Mouse (Mus musculus): ENCODE data around the gene Il4ra. TPM values are rescaled to one million over a fixed set of nuclear protein-coding genes. Genes with fewer than 3 reads are reported as not detected.

The Il4ra gene
- polyA plus RNA-seq, 1 experiment from 2014 or later, result 8.2 TPM

DNA sequence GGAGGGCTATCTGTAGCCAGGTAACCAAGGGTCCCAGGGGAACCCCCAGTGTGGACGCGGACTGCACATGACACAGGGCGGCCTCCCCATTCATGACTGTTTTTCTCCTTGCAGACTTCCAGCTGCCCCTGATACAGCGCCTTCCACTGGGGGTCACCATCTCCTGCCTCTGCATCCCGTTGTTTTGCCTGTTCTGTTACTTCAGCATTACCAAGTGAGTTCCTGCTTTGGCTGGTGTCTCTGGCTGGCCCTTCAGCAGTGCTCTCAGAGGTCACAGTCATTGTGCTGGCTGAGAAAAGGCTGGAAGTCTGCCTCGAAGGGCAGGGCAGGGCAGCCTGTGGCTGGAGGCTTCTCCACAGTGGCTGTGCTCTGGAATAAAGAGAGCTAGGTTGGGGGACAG lies 20.8 kb downstream of the Il4ra start:
- 71% methylated on average over 6 of the region's 6 CpGs for WGBS
- Histone ChIP-seq H3K27ac (ENCODE audit: low read depth) (no peak overlapping the region), H3K9me3 (ENCODE audit: control insufficient read depth, low read length) (no peaks in the 10 kb centered on the region), H3K4me3 (ENCODE audit: low read depth, low read length) (no peak overlapping the region), H3K36me3 (ENCODE audit: control insufficient read depth, insufficient read depth, low read length) (no peaks in the 10 kb centered on the region), H3K4me2 (ENCODE audit: low read length) (no peak overlapping the region), H3K27me3 (replicated peaks; ENCODE audit: control insufficient read depth, insufficient read depth, low read length) (no peaks in the 10 kb centered on the region), H3K4me1 (replicated peaks; ENCODE audit: control insufficient read depth, insufficient read depth, low read length) (peaks cover 12% of the 10 kb centered on the region), H3K9ac (ENCODE audit: low read length) (no peak overlapping the region)
- ATAC-seq (replicated peaks; ENCODE audit: low FRiP score, low TSS enrichment, low read depth) (no peak), DNase-seq (ENCODE audit: low spot score) (no peak)

DNA sequence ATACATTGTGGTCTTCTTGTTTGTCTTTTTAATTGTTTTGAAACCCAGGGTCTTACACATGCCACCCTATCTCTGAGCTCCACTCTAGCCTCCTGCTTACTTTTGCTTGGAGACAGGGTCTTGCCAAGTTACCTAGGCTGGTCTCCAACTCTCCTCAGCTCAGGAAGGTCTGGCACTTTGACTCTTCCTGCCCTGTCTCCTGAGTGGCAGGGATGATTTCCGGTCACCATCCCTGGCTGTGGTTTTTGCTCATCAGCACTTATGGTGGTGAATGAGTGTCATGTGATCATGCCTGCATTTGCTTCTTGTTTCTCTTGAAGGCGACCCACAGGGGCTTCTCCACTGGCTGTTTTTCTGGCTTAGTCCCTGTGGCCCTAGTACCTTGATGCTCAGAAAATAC lies 21.9 kb downstream of the Il4ra start:
- H3K9me3 ChIP-seq (ENCODE audit: control insufficient read depth, low read length), result no peaks in the 10 kb centered on the region
- H3K4me3 ChIP-seq (ENCODE audit: low read depth, low read length), result no peak overlapping the region
- ATAC-seq (replicated peaks; ENCODE audit: low FRiP score, low TSS enrichment, low read depth) (no peak), DNase-seq (ENCODE audit: low spot score) (no peak)
- H3K9ac ChIP-seq (ENCODE audit: low read length), result no peak overlapping the region
- H3K27ac ChIP-seq (ENCODE audit: low read depth), result no peak overlapping the region
- WGBS, result 74% methylated on average over 2 of the region's 2 CpGs
- no peaks in the 10 kb centered on the region for H3K36me3 ChIP-seq (ENCODE audit: control insufficient read depth, insufficient read depth, low read length)
- no peak overlapping the region for H3K4me2 ChIP-seq (ENCODE audit: low read length)
- no peaks in the 10 kb centered on the region for H3K27me3 ChIP-seq (replicated peaks; ENCODE audit: control insufficient read depth, insufficient read depth, low read length)
- H3K4me1 ChIP-seq (replicated peaks; ENCODE audit: control insufficient read depth, insufficient read depth, low read length), result peaks cover 18% of the 10 kb centered on the region

DNA sequence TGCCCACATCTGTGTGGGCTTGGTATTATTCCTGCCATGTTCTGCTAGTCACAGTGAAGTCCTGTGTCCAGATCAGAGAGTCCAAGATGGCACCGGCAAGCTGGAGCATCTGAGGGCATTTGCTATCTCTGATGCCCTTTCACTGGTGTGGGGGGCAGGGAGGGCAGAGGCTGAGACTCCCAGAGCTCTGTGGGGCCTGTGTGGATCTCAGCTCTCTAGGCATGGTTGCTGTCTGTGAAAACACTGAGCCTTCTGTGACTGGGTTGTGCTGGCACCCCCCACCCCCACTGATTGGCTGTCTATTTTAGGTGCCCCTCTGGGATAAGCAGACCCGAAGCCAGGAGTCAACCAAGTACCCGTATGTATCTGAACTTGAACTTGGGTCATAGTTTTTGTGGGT lies 22.9 kb downstream of the Il4ra start:
- Histone ChIP-seq H3K27ac (ENCODE audit: low read depth) (no peak overlapping the region), H3K9ac (ENCODE audit: low read length) (no peak overlapping the region), H3K27me3 (replicated peaks; ENCODE audit: control insufficient read depth, insufficient read depth, low read length) (no peaks in the 10 kb centered on the region), H3K4me1 (replicated peaks; ENCODE audit: control insufficient read depth, insufficient read depth, low read length) (peaks cover 18% of the 10 kb centered on the region), H3K4me2 (ENCODE audit: low read length) (no peak overlapping the region), H3K4me3 (ENCODE audit: low read depth, low read length) (no peak overlapping the region), H3K9me3 (ENCODE audit: control insufficient read depth, low read length) (no peaks in the 10 kb centered on the region), H3K36me3 (ENCODE audit: control insufficient read depth, insufficient read depth, low read length) (no peaks in the 10 kb centered on the region)
- no peak for DNase-seq (ENCODE audit: low spot score)
- no peak for ATAC-seq (replicated peaks; ENCODE audit: low FRiP score, low TSS enrichment, low read depth)
- WGBS, result 80% methylated on average over 3 of the region's 3 CpGs

DNA sequence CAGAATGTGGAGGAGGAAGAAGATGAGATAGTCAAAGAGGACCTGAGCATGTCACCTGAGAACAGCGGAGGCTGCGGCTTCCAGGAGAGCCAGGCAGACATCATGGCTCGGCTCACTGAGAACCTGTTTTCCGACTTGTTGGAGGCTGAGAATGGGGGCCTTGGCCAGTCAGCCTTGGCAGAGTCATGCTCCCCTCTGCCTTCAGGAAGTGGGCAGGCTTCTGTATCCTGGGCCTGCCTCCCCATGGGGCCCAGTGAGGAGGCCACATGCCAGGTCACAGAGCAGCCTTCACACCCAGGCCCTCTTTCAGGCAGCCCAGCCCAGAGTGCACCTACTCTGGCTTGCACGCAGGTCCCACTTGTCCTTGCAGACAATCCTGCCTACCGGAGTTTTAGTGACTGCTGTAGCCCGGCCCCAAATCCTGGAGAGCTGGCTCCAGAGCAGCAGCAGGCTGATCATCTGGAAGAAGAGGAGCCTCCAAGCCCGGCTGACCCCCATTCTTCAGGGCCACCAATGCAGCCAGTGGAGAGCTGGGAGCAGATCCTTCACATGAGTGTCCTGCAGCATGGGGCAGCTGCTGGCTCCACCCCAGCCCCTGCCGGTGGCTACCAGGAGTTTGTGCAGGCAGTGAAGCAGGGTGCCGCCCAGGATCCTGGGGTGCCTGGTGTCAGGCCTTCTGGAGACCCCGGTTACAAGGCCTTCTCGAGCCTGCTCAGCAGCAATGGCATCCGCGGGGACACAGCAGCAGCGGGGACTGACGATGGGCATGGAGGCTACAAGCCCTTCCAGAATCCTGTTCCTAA lies 24.0 kb downstream of the Il4ra start:
- H3K4me3 ChIP-seq (ENCODE audit: low read depth, low read length), result no peak overlapping the region
- no peaks in the 10 kb centered on the region for H3K36me3 ChIP-seq (ENCODE audit: control insufficient read depth, insufficient read depth, low read length)
- H3K9me3 ChIP-seq (ENCODE audit: control insufficient read depth, low read length), result no peaks in the 10 kb centered on the region
- ATAC-seq (replicated peaks; ENCODE audit: low FRiP score, low TSS enrichment, low read depth) (no peak), DNase-seq (ENCODE audit: low spot score) (no peak)
- WGBS, result 79% methylated on average over 16 of the region's 16 CpGs
- peaks cover 23% of the 10 kb centered on the region for H3K4me1 ChIP-seq (replicated peaks; ENCODE audit: control insufficient read depth, insufficient read depth, low read length)
- H3K4me2 ChIP-seq (ENCODE audit: low read length), result no peak overlapping the region
- H3K27me3 ChIP-seq (replicated peaks; ENCODE audit: control insufficient read depth, insufficient read depth, low read length), result no peaks in the 10 kb centered on the region
- no peak overlapping the region for H3K9ac ChIP-seq (ENCODE audit: low read length)
- H3K27ac ChIP-seq (ENCODE audit: low read depth), result no peak overlapping the region

DNA sequence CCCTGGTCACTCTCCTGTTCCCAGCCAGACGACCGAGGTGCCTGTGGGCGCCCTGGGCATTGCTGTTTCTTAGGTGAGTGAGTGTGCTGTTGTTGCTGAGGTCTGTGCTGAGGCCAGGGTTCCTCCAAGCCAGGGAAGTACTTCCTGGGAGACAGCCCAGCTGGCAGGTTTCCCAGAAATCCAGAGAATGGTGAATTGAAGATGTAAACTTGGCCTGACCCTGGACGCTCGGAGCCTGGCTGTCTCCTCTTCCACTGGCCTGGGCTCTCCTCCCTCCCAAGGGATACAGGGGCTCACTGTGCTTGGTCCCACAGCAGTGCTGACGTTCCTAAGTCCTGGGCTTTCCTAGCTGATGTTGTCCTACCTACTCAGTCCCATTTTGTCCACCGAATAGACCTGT lies 25.1 kb downstream of the Il4ra start:
- H3K27ac ChIP-seq (ENCODE audit: low read depth), result peak overlapping the region; percentile 36
- no peak overlapping the region for H3K9ac ChIP-seq (ENCODE audit: low read length)
- H3K4me2 ChIP-seq (ENCODE audit: low read length), result no peak overlapping the region
- H3K9me3 ChIP-seq (ENCODE audit: control insufficient read depth, low read length), result no peaks in the 10 kb centered on the region
- 47% methylated on average over 7 of the region's 7 CpGs for WGBS
- no peak overlapping the region for H3K4me3 ChIP-seq (ENCODE audit: low read depth, low read length)
- DNase-seq (ENCODE audit: low spot score) (no peak), ATAC-seq (replicated peaks; ENCODE audit: low FRiP score, low TSS enrichment, low read depth) (no peak; the same call in 1 of the 2 replicates)
- peaks cover 24% of the 10 kb centered on the region for H3K4me1 ChIP-seq (replicated peaks; ENCODE audit: control insufficient read depth, insufficient read depth, low read length)
- no peaks in the 10 kb centered on the region for H3K36me3 ChIP-seq (ENCODE audit: control insufficient read depth, insufficient read depth, low read length)
- H3K27me3 ChIP-seq (replicated peaks; ENCODE audit: control insufficient read depth, insufficient read depth, low read length), result no peaks in the 10 kb centered on the region

DNA sequence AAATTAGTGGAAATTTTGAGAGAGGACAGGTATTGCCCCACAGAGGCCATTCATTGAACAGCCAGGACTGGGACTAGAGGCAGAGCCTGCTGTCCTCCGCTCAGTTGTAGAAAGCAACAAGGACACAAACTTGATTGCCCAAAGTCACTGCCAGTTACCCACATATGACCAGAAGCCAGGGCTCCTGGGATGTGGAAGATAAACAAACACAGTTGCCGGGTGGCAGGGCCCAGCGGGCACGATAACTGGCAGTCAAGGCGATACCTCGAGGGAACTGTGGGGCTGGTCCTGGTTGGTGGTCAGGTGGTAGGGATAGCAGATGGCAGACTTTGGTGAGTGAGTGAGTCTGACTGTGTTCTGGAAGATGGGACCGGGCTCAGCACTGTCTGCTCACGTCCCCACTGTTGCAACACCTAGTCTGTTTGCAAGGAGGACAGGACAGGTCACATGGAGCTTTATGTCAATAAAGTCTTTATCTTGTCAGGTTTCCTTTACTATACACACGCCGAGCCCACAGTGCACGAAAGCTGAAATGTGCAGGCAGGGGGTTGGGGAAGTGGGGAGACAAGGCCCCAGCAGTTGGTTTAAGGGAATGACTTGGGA lies 25.7 kb downstream of the Il4ra start:
- 59% methylated on average over 11 of the region's 11 CpGs for WGBS
- Histone ChIP-seq H3K27ac (ENCODE audit: low read depth) (peak overlapping the region; percentile 36; the same call in 1 of the 2 replicates), H3K4me3 (ENCODE audit: low read depth, low read length) (no peak overlapping the region), H3K9ac (ENCODE audit: low read length) (no peak overlapping the region), H3K36me3 (ENCODE audit: control insufficient read depth, insufficient read depth, low read length) (no peaks in the 10 kb centered on the region), H3K27me3 (replicated peaks; ENCODE audit: control insufficient read depth, insufficient read depth, low read length) (no peaks in the 10 kb centered on the region), H3K4me1 (replicated peaks; ENCODE audit: control insufficient read depth, insufficient read depth, low read length) (peaks cover 21% of the 10 kb centered on the region), H3K4me2 (ENCODE audit: low read length) (no peak overlapping the region), H3K9me3 (ENCODE audit: control insufficient read depth, low read length) (no peaks in the 10 kb centered on the region)
- no peak for DNase-seq (ENCODE audit: low spot score)
- ATAC-seq (replicated peaks; ENCODE audit: low FRiP score, low TSS enrichment, low read depth), result no peak

DNA sequence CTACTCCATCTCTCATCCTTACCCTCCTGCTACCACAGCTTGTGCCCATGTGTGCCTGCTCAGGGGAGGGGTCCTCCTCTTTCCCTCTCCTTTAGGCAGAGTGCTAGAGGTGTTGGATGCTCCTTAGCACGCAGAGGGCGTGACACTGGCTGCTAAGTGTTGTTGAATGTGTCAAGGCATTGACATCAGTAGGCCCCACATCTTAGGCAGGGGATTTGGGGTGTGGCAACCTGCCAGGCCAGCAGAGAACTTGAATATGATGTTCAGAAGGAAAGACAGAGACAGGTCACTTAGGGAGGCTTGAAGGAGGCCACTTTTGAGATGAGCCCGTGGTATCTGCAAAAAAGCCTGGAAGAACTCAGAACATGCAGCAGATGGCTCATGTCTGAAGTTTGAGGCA lies 26.2 kb downstream of the Il4ra start:
- Histone ChIP-seq H3K4me3 (ENCODE audit: low read depth, low read length) (no peak overlapping the region), H3K36me3 (ENCODE audit: control insufficient read depth, insufficient read depth, low read length) (no peaks in the 10 kb centered on the region), H3K9me3 (ENCODE audit: control insufficient read depth, low read length) (no peaks in the 10 kb centered on the region), H3K4me2 (ENCODE audit: low read length) (no peak overlapping the region), H3K9ac (ENCODE audit: low read length) (no peak overlapping the region), H3K27me3 (replicated peaks; ENCODE audit: control insufficient read depth, insufficient read depth, low read length) (no peaks in the 10 kb centered on the region), H3K4me1 (replicated peaks; ENCODE audit: control insufficient read depth, insufficient read depth, low read length) (peaks cover 21% of the 10 kb centered on the region), H3K27ac (ENCODE audit: low read depth) (no peak overlapping the region)
- 70% methylated on average over 3 of the region's 3 CpGs for WGBS
- no peak for ATAC-seq (replicated peaks; ENCODE audit: low FRiP score, low TSS enrichment, low read depth)
- DNase-seq (ENCODE audit: low spot score), result no peak

DNA sequence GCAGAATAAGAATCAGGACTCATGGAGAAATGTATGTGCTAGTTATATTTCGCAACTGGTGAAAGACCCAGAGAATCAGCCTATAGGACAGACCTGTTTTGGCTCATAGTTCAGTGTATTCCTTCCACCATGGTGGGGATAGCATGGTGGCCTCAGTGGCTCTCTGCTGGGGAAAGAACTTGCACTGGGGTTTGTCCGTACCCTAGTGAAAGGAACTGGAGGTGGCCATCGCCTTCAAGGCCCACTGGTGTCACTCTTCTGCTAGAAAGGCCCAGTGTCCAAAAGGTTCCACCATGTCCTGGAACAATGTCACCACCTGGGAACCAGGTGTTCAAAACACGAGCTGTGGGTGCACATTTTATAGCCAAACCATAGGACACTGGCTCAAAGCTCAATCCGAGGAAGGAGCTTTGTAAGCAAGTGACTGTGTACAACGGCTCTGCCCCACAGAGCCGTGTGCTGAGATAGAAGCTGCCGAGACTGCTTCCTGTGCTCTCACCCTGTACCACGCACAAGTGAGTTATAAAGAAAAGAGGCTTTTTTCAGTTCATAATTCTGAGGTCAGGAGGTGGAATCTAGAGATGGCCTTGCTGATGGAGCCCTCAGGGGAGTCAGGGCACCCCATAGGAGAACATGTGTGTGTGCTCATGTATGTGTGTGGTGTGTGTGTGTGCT lies 27.8 kb downstream of the Il4ra start:
- no peaks in the 10 kb centered on the region for H3K36me3 ChIP-seq (ENCODE audit: control insufficient read depth, insufficient read depth, low read length)
- WGBS, result 83% methylated on average over 9 of the region's 9 CpGs
- no peak overlapping the region for H3K4me2 ChIP-seq (ENCODE audit: low read length)
- DNase-seq (ENCODE audit: low spot score) (no peak), ATAC-seq (replicated peaks; ENCODE audit: low FRiP score, low TSS enrichment, low read depth) (no peak)
- no peak overlapping the region for H3K4me3 ChIP-seq (ENCODE audit: low read depth, low read length)
- peaks cover 21% of the 10 kb centered on the region for H3K4me1 ChIP-seq (replicated peaks; ENCODE audit: control insufficient read depth, insufficient read depth, low read length)
- H3K9me3 ChIP-seq (ENCODE audit: control insufficient read depth, low read length), result no peaks in the 10 kb centered on the region
- no peak overlapping the region for H3K27ac ChIP-seq (ENCODE audit: low read depth)
- H3K27me3 ChIP-seq (replicated peaks; ENCODE audit: control insufficient read depth, insufficient read depth, low read length), result no peaks in the 10 kb centered on the region
- H3K9ac ChIP-seq (ENCODE audit: low read length), result no peak overlapping the region

Measured in intestine, embryonic 14.5 days (tissue).